22 mouse cellular contexts compared by ENCODE assay signal in the genomic region with DNA sequence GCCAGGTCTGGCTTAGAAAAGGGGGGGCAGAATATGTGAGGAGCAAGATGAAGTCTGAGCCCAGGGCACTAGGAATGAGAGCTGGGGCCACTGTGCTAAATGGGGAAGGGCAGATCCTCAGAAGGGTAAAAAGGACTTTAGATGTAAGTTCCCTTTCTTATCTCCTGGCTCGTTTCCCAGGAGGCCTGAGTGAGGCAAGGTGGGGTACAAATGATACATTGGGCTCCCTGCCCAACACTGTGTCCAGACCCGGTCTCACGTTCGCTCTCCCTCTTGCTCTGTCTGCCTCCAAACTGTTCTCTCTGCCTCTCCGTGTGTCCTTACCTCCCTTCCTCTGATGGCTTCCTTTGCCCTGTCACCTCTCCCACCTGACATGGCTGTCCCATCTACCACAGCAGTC. TPM values are rescaled to one million over a fixed set of nuclear protein-coding genes. Genes with fewer than 3 reads are reported as not detected.
DNase-seq lines count a peak whose midpoint lies in the region; ATAC-seq and TF ChIP-seq lines count a peak whose summit lies in the region.
"Had no signal": no experiment of that assay in that cellular context is flagged by ENCODE, and none has a peak within 500 bp of the region (broad histone marks: within the 10 kb centered on the region; RNA-seq: fewer than 3 reads in every experiment).

No protein-coding gene starts in this region.

- no peak overlapping the region for H3K9ac ChIP-seq in embryonic facial prominence, embryonic 15.5 days
- H3K9ac ChIP-seq in heart, embryonic 15.5 days = no peak overlapping the region
- no peak overlapping the region for H3K9ac ChIP-seq in lung, embryonic 16.5 days (ENCODE audit: low read length)
- no peak overlapping the region for H3K9ac ChIP-seq in lung, postnatal 0 days (replicated peaks; ENCODE audit: low read depth)
- no peak overlapping the region for H3K9ac ChIP-seq in stomach, postnatal 0 days (ENCODE audit: low read length)
- H3K9ac ChIP-seq: embryonic facial prominence, embryonic 13.5 days; hindbrain, embryonic 13.5 days; intestine, embryonic 15.5 days had no signal

- H3K36me3 ChIP-seq in embryonic facial prominence, embryonic 15.5 days = no peaks in the 10 kb centered on the region
- no peaks in the 10 kb centered on the region for H3K36me3 ChIP-seq in embryonic facial prominence, embryonic 10.5 days (replicated peaks)
- H3K36me3 ChIP-seq in heart, embryonic 15.5 days = no peaks in the 10 kb centered on the region
- H3K36me3 ChIP-seq in lung, embryonic 16.5 days (ENCODE audit: control insufficient read depth, insufficient read depth, low read length) = no peaks in the 10 kb centered on the region
- no peaks in the 10 kb centered on the region for H3K36me3 ChIP-seq in lung, postnatal 0 days (ENCODE audit: insufficient read depth, low read length)
- no peaks in the 10 kb centered on the region for H3K36me3 ChIP-seq in stomach, postnatal 0 days (ENCODE audit: control insufficient read depth, insufficient read depth, low read length)
- H3K36me3 ChIP-seq: embryonic facial prominence, embryonic 13.5 days; hindbrain, embryonic 13.5 days; intestine, embryonic 15.5 days had no signal

- H3K4me1 ChIP-seq in embryonic facial prominence, embryonic 15.5 days = no peaks in the 10 kb centered on the region
- H3K4me1 ChIP-seq in embryonic facial prominence, embryonic 10.5 days = peaks cover 19% of the 10 kb centered on the region
- peaks cover 33% of the 10 kb centered on the region for H3K4me1 ChIP-seq in heart, embryonic 15.5 days (replicated peaks)
- H3K4me1 ChIP-seq in lung, embryonic 16.5 days (replicated peaks; ENCODE audit: control insufficient read depth, insufficient read depth, low read length) = peaks cover 4% of the 10 kb centered on the region
- peaks cover 6% of the 10 kb centered on the region; the same call in 1 of the 2 replicates for H3K4me1 ChIP-seq in lung, postnatal 0 days (ENCODE audit: insufficient read depth, low read depth, low read length)
- no peaks in the 10 kb centered on the region for H3K4me1 ChIP-seq in stomach, postnatal 0 days (replicated peaks; ENCODE audit: control insufficient read depth, insufficient read depth)
- H3K4me1 ChIP-seq: intestine, embryonic 15.5 days had no signal

- TF ChIP-seq EP300 in lung, postnatal 0 days (IDR thresholded peaks at IDR 0.05) = no peak
- TF ChIP-seq EP300 in stomach, postnatal 0 days (optimal IDR thresholded peaks at IDR 0.05) = no peak

- 0 out of 2 replicates have a peak, but pooled peaks have one; percentile 21 for ATAC-seq in embryonic facial prominence, embryonic 15.5 days (ENCODE audit: insufficient number of reproducible peaks, low FRiP score, low TSS enrichment, low read depth)
- ATAC-seq in heart, embryonic 15.5 days (replicated peaks; ENCODE audit: insufficient number of reproducible peaks, insufficient read depth, low FRiP score, low read depth) = peak; percentile 41
- ATAC-seq in lung, embryonic 16.5 days (ENCODE audit: low read depth) = peak; percentile 26; the same call in 1 of the 2 replicates
- ATAC-seq in lung, postnatal 0 days = no peak
- ATAC-seq in stomach, postnatal 0 days (ENCODE audit: low FRiP score, low TSS enrichment) = no peak
- ATAC-seq: forebrain, embryonic 14.5 days had no signal

- DNase-seq in embryonic facial prominence, embryonic 10.5 days (ENCODE audit: low spot score) = no peak
- no peak for DNase-seq in heart, postnatal 36 days
- no peak for DNase-seq in lung, postnatal 0 days (ENCODE audit: low spot score)
- peak; percentile 41 for DNase-seq in stomach, postnatal 0 days (ENCODE audit: low spot score)
- no peak for DNase-seq in cerebellum, postnatal 10 days
- DNase-seq: adrenal gland, adult 8-10 months; adrenal gland, postnatal 36 days; cerebellum, adult 11 months; cerebellum, adult 8-10 months; cerebellum, postnatal 25 days; gastrocnemius, adult 2 months; gastrocnemius, postnatal 25 days; heart, adult 18-20 months; kidney, adult 18-20 months had no signal

- H3K4me2 ChIP-seq in embryonic facial prominence, embryonic 15.5 days (replicated peaks) = no peak overlapping the region
- H3K4me2 ChIP-seq in heart, embryonic 15.5 days = peak overlapping the region; percentile 18; the same call in 1 of the 2 replicates
- H3K4me2 ChIP-seq in lung, embryonic 16.5 days (ENCODE audit: low read depth, low read length) = no peak overlapping the region
- no peak overlapping the region for H3K4me2 ChIP-seq in lung, postnatal 0 days (replicated peaks; ENCODE audit: low read depth, low read length)
- no peak overlapping the region for H3K4me2 ChIP-seq in stomach, postnatal 0 days (replicated peaks; ENCODE audit: low read depth)
- H3K4me2 ChIP-seq: embryonic facial prominence, embryonic 13.5 days; hindbrain, embryonic 13.5 days; intestine, embryonic 15.5 days had no signal

- no peak overlapping the region for H3K4me3 ChIP-seq in embryonic facial prominence, embryonic 15.5 days (replicated peaks)
- H3K4me3 ChIP-seq in embryonic facial prominence, embryonic 10.5 days = no peak overlapping the region
- H3K4me3 ChIP-seq in heart, embryonic 15.5 days = no peak overlapping the region
- H3K4me3 ChIP-seq in lung, embryonic 16.5 days (ENCODE audit: low read length) = no peak overlapping the region
- H3K4me3 ChIP-seq in lung, postnatal 0 days (ENCODE audit: low read depth, low read length) = no peak overlapping the region
- H3K4me3 ChIP-seq in stomach, postnatal 0 days (ENCODE audit: low read depth, low read length) = no peak overlapping the region
- H3K4me3 ChIP-seq: embryonic facial prominence, embryonic 13.5 days; gastrocnemius, adult 2 months; hindbrain, embryonic 13.5 days; intestine, embryonic 15.5 days had no signal

- H3K27me3 ChIP-seq in embryonic facial prominence, embryonic 15.5 days = no peaks in the 10 kb centered on the region
- no peaks in the 10 kb centered on the region for H3K27me3 ChIP-seq in embryonic facial prominence, embryonic 10.5 days (replicated peaks; ENCODE audit: low read depth, poor library complexity, severe bottlenecking)
- peaks cover 4% of the 10 kb centered on the region; the same call in 1 of the 2 replicates for H3K27me3 ChIP-seq in heart, embryonic 15.5 days
- no peaks in the 10 kb centered on the region for H3K27me3 ChIP-seq in lung, embryonic 16.5 days (ENCODE audit: control insufficient read depth, insufficient read depth, low read depth, low read length)
- H3K27me3 ChIP-seq in lung, postnatal 0 days (replicated peaks; ENCODE audit: insufficient read depth, low read length) = no peaks in the 10 kb centered on the region
- no peaks in the 10 kb centered on the region for H3K27me3 ChIP-seq in stomach, postnatal 0 days (ENCODE audit: control insufficient read depth, insufficient read depth, low read length)
- H3K27me3 ChIP-seq: embryonic facial prominence, embryonic 13.5 days; hindbrain, embryonic 13.5 days; intestine, embryonic 15.5 days had no signal

- no peak for TF ChIP-seq CTCF in lung, postnatal 0 days (IDR thresholded peaks at IDR 0.05)
- TF ChIP-seq CTCF in stomach, postnatal 0 days (IDR thresholded peaks at IDR 0.05; ENCODE audit: low read depth) = no peak

- H3K27ac ChIP-seq in embryonic facial prominence, embryonic 15.5 days (replicated peaks) = no peak overlapping the region
- H3K27ac ChIP-seq in embryonic facial prominence, embryonic 10.5 days (replicated peaks) = no peak overlapping the region
- H3K27ac ChIP-seq in heart, embryonic 15.5 days = peak overlapping the region; percentile 62
- no peak overlapping the region for H3K27ac ChIP-seq in lung, embryonic 16.5 days (ENCODE audit: low read length)
- no peak overlapping the region for H3K27ac ChIP-seq in lung, postnatal 0 days (ENCODE audit: low read length)
- no peak overlapping the region for H3K27ac ChIP-seq in stomach, postnatal 0 days (replicated peaks)
- H3K27ac ChIP-seq: embryonic facial prominence, embryonic 13.5 days; gastrocnemius, adult 2 months; hindbrain, embryonic 13.5 days; intestine, embryonic 15.5 days had no signal

- WGBS in embryonic facial prominence, embryonic 15.5 days = 72% methylated on average over 5 of the region's 5 CpGs
- 84% methylated on average over 5 of the region's 5 CpGs for WGBS in embryonic facial prominence, embryonic 10.5 days
- 15% methylated on average over 5 of the region's 5 CpGs for WGBS in heart, embryonic 15.5 days
- 43% methylated on average over 5 of the region's 5 CpGs for WGBS in lung, embryonic 16.5 days
- 36% methylated on average over 5 of the region's 5 CpGs for WGBS in lung, postnatal 0 days
- WGBS in stomach, postnatal 0 days = 39% methylated on average over 5 of the region's 5 CpGs

- no peaks in the 10 kb centered on the region for H3K9me3 ChIP-seq in embryonic facial prominence, embryonic 15.5 days (replicated peaks)
- no peaks in the 10 kb centered on the region for H3K9me3 ChIP-seq in embryonic facial prominence, embryonic 10.5 days
- no peaks in the 10 kb centered on the region for H3K9me3 ChIP-seq in heart, embryonic 15.5 days (replicated peaks)
- H3K9me3 ChIP-seq in lung, embryonic 16.5 days (ENCODE audit: control insufficient read depth, low read length) = no peaks in the 10 kb centered on the region
- no peaks in the 10 kb centered on the region for H3K9me3 ChIP-seq in lung, postnatal 0 days (ENCODE audit: low read length)
- no peaks in the 10 kb centered on the region for H3K9me3 ChIP-seq in stomach, postnatal 0 days (ENCODE audit: control insufficient read depth, low read length)
- H3K9me3 ChIP-seq: embryonic facial prominence, embryonic 13.5 days; hindbrain, embryonic 13.5 days; intestine, embryonic 15.5 days had no signal

- intact Hi-C loops in heart, postnatal 36 days (cut with DNase I) = no loop called here

RNA-seq across cellular contexts. Expression of a gene that starts 9.1 kb away (rescaled TPM):
- polyA plus RNA-seq in embryonic facial prominence, embryonic 15.5 days (2015; fragmentation: Nextera tagmentation; extraction: Ambion mirVana) = 2.7 and 3.9 TPM in 2 replicates
- polyA plus RNA-seq in embryonic facial prominence, embryonic 10.5 days (2016; fragmentation: Nextera tagmentation; extraction: Ambion mirVana) = 1.7 and 1.8 TPM in 2 replicates
- polyA plus RNA-seq in heart, embryonic 15.5 days (2015; fragmentation: Nextera tagmentation; extraction: Ambion mirVana) = 4.3 and 7.1 TPM in 2 replicates
- total RNA-seq in heart, postnatal 36 days (2021) = 1 to 10 TPM; 4.6 to 6.3 TPM
- polyA plus RNA-seq in lung, embryonic 16.5 days (2015; fragmentation: Nextera tagmentation; extraction: Ambion mirVana) = 5.9 and 6.0 TPM in 2 replicates
- 6.2 and 6.8 TPM in 2 replicates for polyA plus RNA-seq in lung, postnatal 0 days (2015; fragmentation: Nextera tagmentation; extraction: Ambion mirVana)
- polyA plus RNA-seq in stomach, postnatal 0 days (2015; fragmentation: Nextera tagmentation; extraction: Ambion mirVana) = 1.3 and 1.8 TPM in 2 replicates
- polyA plus RNA-seq: C2C12 had no signal

Comparison
In these comparisons a context has a peak if more than half of its experiments do, and no peak if none do; other contexts are left out.
1. ATAC-seq: peak in embryonic facial prominence, embryonic 15.5 days (single experiment), heart, embryonic 15.5 days (single experiment) and lung, embryonic 16.5 days (single experiment); none in lung, postnatal 0 days (single experiment) and stomach, postnatal 0 days (single experiment).